In genomic region chr7:130726185-130726584, GRCm38 (mm10) we compare ENCODE assay signal across 14 mouse cellular contexts. TPM values are rescaled to one million over a fixed set of nuclear protein-coding genes. Genes with fewer than 3 reads are reported as not detected.
DNase-seq lines count a peak whose midpoint lies in the region; ATAC-seq and TF ChIP-seq lines count a peak whose summit lies in the region.
"Had no signal": no experiment of that assay in that cellular context is flagged by ENCODE, and none has a peak within 500 bp of the region (broad histone marks: within the 10 kb centered on the region; RNA-seq: fewer than 3 reads in every experiment).

No protein-coding gene starts in this region.

- no peak overlapping the region for H3K4me3 ChIP-seq in kidney, embryonic 15.5 days (replicated peaks)
- no peak overlapping the region for H3K4me3 ChIP-seq in stomach, embryonic 16.5 days (replicated peaks; ENCODE audit: low read length)
- no peak overlapping the region for H3K4me3 ChIP-seq in stomach, postnatal 0 days (ENCODE audit: low read depth, low read length)
- H3K4me3 ChIP-seq in intestine, postnatal 0 days (ENCODE audit: low read depth, low read length): no peak overlapping the region
- H3K4me3 ChIP-seq: embryonic facial prominence, embryonic 12.5 days had no signal

- peaks cover 32% of the 10 kb centered on the region for H3K4me1 ChIP-seq in kidney, embryonic 15.5 days
- H3K4me1 ChIP-seq in stomach, embryonic 16.5 days (ENCODE audit: control insufficient read depth, insufficient read depth, low read length): peaks cover 10% of the 10 kb centered on the region
- no peaks in the 10 kb centered on the region for H3K4me1 ChIP-seq in stomach, postnatal 0 days (replicated peaks; ENCODE audit: control insufficient read depth, insufficient read depth)
- H3K4me1 ChIP-seq in intestine, postnatal 0 days (replicated peaks; ENCODE audit: control insufficient read depth, insufficient read depth, low read length): peaks cover 11% of the 10 kb centered on the region; the same call in 1 of the 2 replicates

- H3K36me3 ChIP-seq in kidney, embryonic 15.5 days: peaks cover 41% of the 10 kb centered on the region
- H3K36me3 ChIP-seq in stomach, embryonic 16.5 days (ENCODE audit: control insufficient read depth, insufficient read depth, low read length): no peaks in the 10 kb centered on the region
- peaks cover 9% of the 10 kb centered on the region for H3K36me3 ChIP-seq in stomach, postnatal 0 days (ENCODE audit: control insufficient read depth, insufficient read depth, low read length)
- peaks cover 31% of the 10 kb centered on the region for H3K36me3 ChIP-seq in intestine, postnatal 0 days (ENCODE audit: control insufficient read depth, insufficient read depth)

- H3K27ac ChIP-seq in kidney, embryonic 15.5 days: peak overlapping the region; percentile 75
- peak overlapping the region; percentile 1; the same call in 1 of the 2 replicates for H3K27ac ChIP-seq in stomach, embryonic 16.5 days (ENCODE audit: low read length)
- no peak overlapping the region for H3K27ac ChIP-seq in stomach, postnatal 0 days (replicated peaks)
- H3K27ac ChIP-seq in intestine, postnatal 0 days (ENCODE audit: low read depth, low read length): 0 out of 2 replicates have a peak overlapping the region, but pooled peaks have one; percentile 64
- H3K27ac ChIP-seq: embryonic facial prominence, embryonic 12.5 days had no signal

- no peak overlapping the region for H3K4me2 ChIP-seq in kidney, embryonic 15.5 days
- H3K4me2 ChIP-seq in stomach, embryonic 16.5 days (ENCODE audit: low read depth, low read length): no peak overlapping the region
- no peak overlapping the region for H3K4me2 ChIP-seq in stomach, postnatal 0 days (replicated peaks; ENCODE audit: low read depth)
- no peak overlapping the region for H3K4me2 ChIP-seq in intestine, postnatal 0 days (replicated peaks; ENCODE audit: low read depth)
- H3K4me2 ChIP-seq: embryonic facial prominence, embryonic 12.5 days; hindbrain, embryonic 14.5 days had no signal

- 63% methylated on average over 3 of the region's 3 CpGs for WGBS in kidney, embryonic 15.5 days
- 68% methylated on average over 3 of the region's 3 CpGs for WGBS in stomach, embryonic 16.5 days
- 57% methylated on average over 3 of the region's 3 CpGs for WGBS in stomach, postnatal 0 days
- WGBS in intestine, postnatal 0 days: 33% methylated on average over 3 of the region's 3 CpGs

- DNase-seq in kidney, postnatal 4 days: no peak
- no peak for DNase-seq in stomach, postnatal 0 days (ENCODE audit: low spot score)
- DNase-seq in telencephalon, adult 2 months (ENCODE audit: low read depth, low spot score): peak; percentile 56
- DNase-seq in lung, postnatal 10 days: no peak
- no peak for DNase-seq in gastrocnemius, postnatal 25 days
- DNase-seq: adrenal gland, adult 8-10 months; cerebellum, postnatal 14 days; left cerebral cortex, postnatal 4 days; spleen, adult 18-20 months had no signal

- no peak for TF ChIP-seq CTCF in stomach, postnatal 0 days (IDR thresholded peaks at IDR 0.05; ENCODE audit: low read depth)
- TF ChIP-seq CTCF in intestine, postnatal 0 days (IDR thresholded peaks at IDR 0.05; ENCODE audit: low read depth): no peak

- no peaks in the 10 kb centered on the region for H3K27me3 ChIP-seq in kidney, embryonic 15.5 days
- no peaks in the 10 kb centered on the region for H3K27me3 ChIP-seq in stomach, embryonic 16.5 days (ENCODE audit: control insufficient read depth, insufficient read depth, low read length)
- no peaks in the 10 kb centered on the region for H3K27me3 ChIP-seq in stomach, postnatal 0 days (ENCODE audit: control insufficient read depth, insufficient read depth, low read length)
- H3K27me3 ChIP-seq in intestine, postnatal 0 days (replicated peaks; ENCODE audit: control insufficient read depth, insufficient read depth, low read length): no peaks in the 10 kb centered on the region
- H3K27me3 ChIP-seq: embryonic facial prominence, embryonic 12.5 days had no signal

- no peaks in the 10 kb centered on the region for H3K9me3 ChIP-seq in kidney, embryonic 15.5 days (replicated peaks)
- H3K9me3 ChIP-seq in stomach, embryonic 16.5 days (replicated peaks; ENCODE audit: control insufficient read depth, low read length): no peaks in the 10 kb centered on the region
- H3K9me3 ChIP-seq in stomach, postnatal 0 days (ENCODE audit: control insufficient read depth, low read length): no peaks in the 10 kb centered on the region
- H3K9me3 ChIP-seq in intestine, postnatal 0 days (ENCODE audit: control insufficient read depth): no peaks in the 10 kb centered on the region
- H3K9me3 ChIP-seq: embryonic facial prominence, embryonic 12.5 days had no signal

- H3K9ac ChIP-seq in kidney, embryonic 15.5 days: no peak overlapping the region
- no peak overlapping the region for H3K9ac ChIP-seq in stomach, embryonic 16.5 days (ENCODE audit: low read length)
- no peak overlapping the region for H3K9ac ChIP-seq in stomach, postnatal 0 days (ENCODE audit: low read length)
- H3K9ac ChIP-seq in intestine, postnatal 0 days (ENCODE audit: low read depth, low read length): no peak overlapping the region
- H3K9ac ChIP-seq: embryonic facial prominence, embryonic 12.5 days; hindbrain, embryonic 14.5 days had no signal

- no peak for ATAC-seq in kidney, embryonic 15.5 days (replicated peaks; ENCODE audit: low FRiP score)
- no peak for ATAC-seq in stomach, embryonic 16.5 days (ENCODE audit: insufficient read depth, low FRiP score)
- no peak for ATAC-seq in stomach, postnatal 0 days (ENCODE audit: low FRiP score, low TSS enrichment)
- no peak for ATAC-seq in intestine, postnatal 0 days

- TF ChIP-seq EP300 in stomach, postnatal 0 days (optimal IDR thresholded peaks at IDR 0.05): no peak

RNA-seq across cellular contexts. Expression of gene Btbd16, which starts 47.7 kb away (rescaled TPM):
- polyA plus RNA-seq in kidney, embryonic 15.5 days (2015; fragmentation: Nextera tagmentation; extraction: Ambion mirVana): not detected in 2 replicates
- 0.10 and 0.14 TPM in 2 replicates for polyA plus RNA-seq in stomach, embryonic 16.5 days (2015; fragmentation: Nextera tagmentation; extraction: Ambion mirVana)
- polyA plus RNA-seq in stomach, postnatal 0 days (2015; fragmentation: Nextera tagmentation; extraction: Ambion mirVana): 0.05 TPM in 1 of 2 replicates, not detected in the other
- polyA plus RNA-seq in intestine, postnatal 0 days (2015; fragmentation: Nextera tagmentation; extraction: Ambion mirVana): not detected in 2 replicates
- total RNA-seq in gastrocnemius, postnatal 25 days (2021): under 1 TPM in 1 of 2 experiments, not detected in 1; 0.24 TPM
- polyA plus RNA-seq: hindbrain, embryonic 14.5 days had no signal
